Mouse (Mus musculus) intestine, embryonic 14.5 days (tissue): ENCODE data around the gene Babam1. TPM values are rescaled to one million over a fixed set of nuclear protein-coding genes. Genes with fewer than 3 reads are reported as not detected.

ENCODE experiments used
- ATAC-seq: fragments of 200-750 bp; cut with Nextera tagmentation; replicated peaks from 2 replicates; pipeline ENCODE4 v1.8.0; 2017; ENCODE audit warnings: low read depth, moderate number of reproducible peaks, moderate TSS enrichment, moderate library complexity; ENCODE audit not compliant: low FRiP score, low TSS enrichment
- DNase-seq: peaks from one replicate; pipeline ENCODE4 v3.0.0-alpha.2; 2018; ENCODE audit warnings: low spot score
- H3K27ac ChIP-seq: fragments of 300-500 bp; sonication (generic); 2 replicates; pipeline ENCODE4 v1.5.1; 2014; ENCODE audit warnings: low read depth, mild to moderate bottlenecking, control low read depth
- H3K27me3 ChIP-seq: fragments of 300-500 bp; sonication (generic); replicated peaks from 2 replicates; pipeline ENCODE4 v1.6.1; 2014; ENCODE audit warnings: low read length, control low read depth; ENCODE audit not compliant: control insufficient read depth, insufficient read depth
- H3K36me3 ChIP-seq: fragments of 300-500 bp; sonication (generic); 2 replicates; pipeline ENCODE4 v1.6.1; 2014; ENCODE audit warnings: low read length, control low read depth; ENCODE audit not compliant: control insufficient read depth, insufficient read depth
- H3K4me1 ChIP-seq: fragments of 300-500 bp; sonication (generic); replicated peaks from 2 replicates; pipeline ENCODE4 v1.6.1; 2014; ENCODE audit warnings: low read length, control low read depth, mixed read lengths; ENCODE audit not compliant: control insufficient read depth, insufficient read depth
- H3K4me2 ChIP-seq: fragments of 300-500 bp; sonication (generic); 2 replicates; pipeline ENCODE4 v1.6.1; 2014; ENCODE audit warnings: low read length
- H3K4me3 ChIP-seq: fragments of 300-500 bp; sonication (generic); 2 replicates; pipeline ENCODE4 v1.5.1; 2014; ENCODE audit warnings: low read depth, low read length, control low read depth, mixed read lengths
- H3K9ac ChIP-seq: fragments of 300-500 bp; sonication (generic); 2 replicates; pipeline ENCODE4 v1.6.1; 2014; ENCODE audit warnings: mild to moderate bottlenecking, low read length
- H3K9me3 ChIP-seq: fragments of 300-500 bp; sonication (generic); 2 replicates; pipeline ENCODE4 v1.6.1; 2016; ENCODE audit warnings: low read length, control low read depth; ENCODE audit not compliant: control insufficient read depth
- WGBS: fragments of 180-500 bp; shearing (Covaris S2); extraction: QIAGEN DNeasy Blood & Tissue Kit; methylation state at CpG from one replicate; pipeline ENCODE4 v1.1.7; 2014; 5-methylcytosine and 5-hydroxymethylcytosine counted together
- polyA plus RNA-seq: library from polyadenylated mRNA; unstranded; fragments of >200 nt; fragmentation: Nextera tagmentation; extraction: Ambion mirVana; gene quantifications from 2 replicates; pipeline ENCODE4 v1.2.1, GENCODE M21; 2014

Babam1 gene
- 95.1 and 99.9 TPM in 2 replicates for polyA plus RNA-seq

DNA sequence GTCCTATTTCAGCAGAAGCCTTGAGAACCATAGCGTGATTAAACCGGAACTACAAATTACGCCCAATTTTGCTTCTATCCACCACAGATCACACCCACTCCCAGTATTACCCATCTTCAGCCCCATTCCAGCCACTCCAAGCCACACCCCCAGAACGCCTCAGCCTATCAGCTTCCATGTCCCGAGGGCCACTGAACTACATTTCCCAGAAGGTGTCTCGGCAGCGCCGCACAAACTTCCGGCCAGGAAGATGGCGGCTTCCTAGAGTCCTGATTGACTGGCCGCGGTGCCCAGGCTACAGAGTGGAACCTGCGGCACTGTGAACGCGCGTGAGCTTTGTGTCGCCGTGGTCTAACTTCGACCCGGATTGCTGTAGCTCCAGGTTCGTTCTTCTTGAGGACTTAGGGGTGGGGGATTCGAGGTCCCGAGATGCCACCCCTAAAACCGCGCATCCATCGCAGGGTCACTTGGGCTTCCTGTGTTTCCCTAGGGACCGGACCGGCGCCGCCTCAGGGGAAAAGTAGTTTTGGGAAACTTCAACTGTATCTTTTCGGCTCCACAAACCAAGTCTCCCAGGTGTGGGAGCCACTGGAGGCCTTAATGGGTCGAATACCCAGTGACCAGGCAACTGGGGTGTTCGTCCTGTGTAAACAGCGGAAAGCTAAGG is at the start of gene Babam1:
Gene Babam1, plus strand, starts transcription at position 223 of the 667 bp plus-strand sequence.
- Histone ChIP-seq H3K36me3 (peaks cover 19% of the 10 kb centered on the region), H3K27ac (peak within 1 kb of the TSS; percentile 59), H3K4me2 (peak within 1 kb of the TSS; percentile 90), H3K4me3 (peak within 1 kb of the TSS; percentile 66), H3K9ac (peak within 1 kb of the TSS; percentile 58), H3K9me3 (no peaks in the 10 kb centered on the region), H3K27me3 (no peaks in the 10 kb centered on the region), H3K4me1 (peaks cover 11% of the 10 kb centered on the region)
- WGBS = 1% methylated on average over 34 of the region's 34 CpGs
- ATAC-seq = peak; percentile 97
- peak; percentile 87 for DNase-seq

DNA sequence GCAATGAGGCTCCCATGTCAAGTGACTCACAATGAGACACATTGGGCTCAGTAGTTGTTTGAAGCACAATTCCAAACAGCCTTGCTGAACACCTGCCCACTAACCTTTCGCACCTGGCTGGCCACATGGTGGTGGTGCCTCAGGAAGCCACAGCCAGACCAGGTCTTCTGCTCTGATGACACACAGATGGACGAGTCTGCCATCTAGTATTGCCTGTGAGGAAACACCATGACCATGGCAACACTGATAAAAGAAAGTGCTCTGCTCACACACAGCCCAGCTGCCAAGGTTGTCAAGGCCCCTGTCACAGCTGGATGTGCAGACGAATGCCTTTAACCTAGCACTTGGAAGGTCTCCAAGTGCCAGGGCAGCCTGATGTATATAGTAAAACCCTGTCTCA is 45.5 kb upstream of the Babam1 start:
- WGBS = 71% methylated on average over 3 of the region's 3 CpGs
- Histone ChIP-seq H3K9me3 (no peaks in the 10 kb centered on the region), H3K4me1 (no peaks in the 10 kb centered on the region), H3K4me3 (no peak overlapping the region), H3K4me2 (no peak overlapping the region), H3K27ac (no peak overlapping the region), H3K36me3 (peaks cover 87% of the 10 kb centered on the region), H3K9ac (no peak overlapping the region), H3K27me3 (no peaks in the 10 kb centered on the region)
- no peak for ATAC-seq
- no peak for DNase-seq

DNA sequence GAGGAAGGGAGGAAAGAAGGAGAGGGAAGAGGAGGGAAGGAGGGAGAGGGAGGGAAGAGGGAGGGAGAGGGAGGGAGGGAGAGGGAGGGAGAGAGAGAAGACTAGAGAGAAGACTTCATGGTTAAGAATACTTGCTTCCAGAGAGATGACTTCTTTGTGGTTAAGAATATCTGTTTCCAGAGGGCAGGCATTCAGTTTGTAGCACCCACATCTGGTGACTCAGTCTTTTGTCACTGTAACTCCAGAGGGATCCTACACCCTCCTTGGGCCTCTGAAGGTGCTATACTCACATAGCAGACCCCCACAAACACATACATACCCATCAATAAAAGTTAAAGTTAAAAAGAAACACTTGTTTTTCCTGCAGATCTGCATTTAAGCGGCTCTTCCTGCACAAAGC is 45.1 kb upstream of the Babam1 start:
- Histone ChIP-seq H3K4me1 (no peaks in the 10 kb centered on the region), H3K4me3 (no peak overlapping the region), H3K9ac (no peak overlapping the region), H3K9me3 (no peaks in the 10 kb centered on the region), H3K27ac (no peak overlapping the region), H3K27me3 (no peaks in the 10 kb centered on the region), H3K36me3 (peaks cover 87% of the 10 kb centered on the region), H3K4me2 (no peak overlapping the region)
- ATAC-seq (no peak), DNase-seq (no peak)
- 92% methylated on average over 1 of the region's 1 CpGs for WGBS

DNA sequence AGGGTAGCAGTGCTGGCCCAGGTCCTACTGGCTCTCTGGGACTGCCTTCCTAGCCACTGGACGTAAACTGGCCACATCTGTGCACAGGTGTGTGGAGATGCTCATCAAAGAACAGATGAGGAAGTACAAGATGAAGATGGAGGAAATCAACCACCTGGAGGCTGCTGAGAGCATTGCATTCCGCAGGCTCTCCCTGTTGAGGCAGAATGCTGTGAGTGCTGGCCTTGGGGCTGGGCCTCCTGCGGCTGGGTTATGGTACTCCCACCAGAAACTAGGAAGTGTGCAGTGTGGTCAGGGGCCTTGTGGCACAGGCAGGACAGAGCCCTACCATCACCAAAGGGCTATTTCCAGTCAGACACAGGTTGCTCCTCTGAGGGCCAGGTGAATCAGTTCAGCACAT is 38.6 kb upstream of the Babam1 start:
- ATAC-seq (no peak), DNase-seq (no peak)
- Histone ChIP-seq H3K36me3 (peaks cover 80% of the 10 kb centered on the region), H3K27ac (no peak overlapping the region), H3K4me3 (no peak overlapping the region), H3K4me1 (no peaks in the 10 kb centered on the region), H3K9me3 (no peaks in the 10 kb centered on the region), H3K9ac (no peak overlapping the region), H3K4me2 (no peak overlapping the region), H3K27me3 (no peaks in the 10 kb centered on the region)
- 80% methylated on average over 3 of the region's 3 CpGs for WGBS

DNA sequence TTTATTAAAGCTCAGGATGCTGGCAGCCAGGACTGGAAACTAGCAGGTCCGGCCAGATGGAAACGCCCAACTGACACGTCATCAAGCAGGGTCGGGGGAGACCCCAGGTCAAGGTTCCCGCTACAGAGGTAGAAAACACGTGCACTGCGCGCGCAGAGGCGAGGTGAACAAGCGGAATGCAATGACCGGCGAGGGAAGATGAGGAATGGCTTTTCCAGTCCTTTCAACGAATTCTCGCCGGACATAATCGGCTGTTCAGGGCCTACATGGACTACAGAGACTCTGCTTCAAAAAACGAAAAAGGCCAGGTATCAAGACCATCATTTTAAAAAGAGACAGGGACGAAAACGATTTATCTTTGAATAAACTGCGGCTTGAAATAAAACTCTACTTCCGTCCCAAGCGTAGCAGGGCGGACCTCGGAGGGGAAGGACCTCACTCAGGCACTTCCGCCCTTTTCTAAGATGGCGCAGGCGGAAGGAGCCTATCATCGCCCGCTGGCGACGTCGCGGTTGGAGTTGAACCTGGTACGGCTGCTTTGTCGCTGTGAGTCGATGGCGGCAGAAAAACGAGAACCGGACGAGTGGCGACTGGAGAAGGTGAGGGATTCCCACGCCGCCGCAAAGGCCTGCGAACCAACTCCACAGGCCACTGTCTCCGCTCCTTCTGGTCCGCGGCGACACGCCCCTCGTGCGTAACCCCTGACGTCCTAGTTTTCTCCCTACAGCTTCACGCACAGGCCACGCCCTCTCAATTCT is 29.7 kb upstream of the Babam1 start, which contains the start of gene Use1:
Gene Use1, plus strand, starts transcription at position 78 of the 758 bp plus-strand sequence.
- Histone ChIP-seq H3K9ac (peak within 1 kb of the TSS; percentile 64), H3K36me3 (peaks cover 11% of the 10 kb centered on the region; the same call in 1 of the 2 replicates), H3K4me3 (peak within 1 kb of the TSS; percentile 66), H3K9me3 (no peaks in the 10 kb centered on the region), H3K4me2 (peak within 1 kb of the TSS; percentile 71), H3K27ac (peak within 1 kb of the TSS; percentile 88), H3K27me3 (no peaks in the 10 kb centered on the region), H3K4me1 (peaks cover 11% of the 10 kb centered on the region)
- WGBS = under 1% methylated on average over 56 of the region's 56 CpGs
- peak; percentile 96 for DNase-seq
- peak; percentile 74 for ATAC-seq

DNA sequence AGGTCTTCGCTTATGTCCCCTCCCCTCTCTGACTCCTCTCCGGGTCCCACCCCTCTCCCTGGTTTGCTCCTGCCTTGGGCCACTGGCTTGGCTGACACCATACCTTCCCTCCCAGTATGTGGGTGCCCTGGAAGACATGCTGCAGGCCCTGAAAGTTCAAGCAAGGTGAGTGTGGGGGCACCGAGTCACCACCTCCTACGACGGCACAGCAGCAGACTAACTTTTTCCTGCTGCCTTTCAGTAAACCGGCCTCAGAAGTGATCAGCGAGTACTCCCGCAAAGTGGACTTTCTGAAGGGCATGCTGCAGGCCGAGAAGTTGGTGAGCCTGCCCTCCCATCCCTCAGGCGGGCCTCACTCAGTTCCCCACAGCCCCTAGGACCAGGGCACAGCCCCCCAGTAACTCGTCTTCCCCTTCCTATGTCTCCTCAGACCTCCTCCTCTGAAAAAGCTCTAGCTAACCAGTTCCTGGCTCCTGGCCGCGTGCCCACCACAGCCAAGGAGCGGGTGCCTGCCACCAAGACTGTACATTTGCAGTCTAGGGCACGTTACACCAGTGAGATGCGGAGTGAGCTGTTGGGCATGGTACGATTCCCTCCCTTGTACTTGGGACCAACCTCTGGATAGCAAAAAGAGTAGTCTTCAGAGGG is 29.0 kb upstream of the Babam1 start:
- Histone ChIP-seq H3K4me1 (peaks cover 11% of the 10 kb centered on the region), H3K9ac (peak overlapping the region; percentile 64), H3K27me3 (no peaks in the 10 kb centered on the region), H3K27ac (peak overlapping the region; percentile 88), H3K4me3 (peak overlapping the region; percentile 66), H3K9me3 (no peaks in the 10 kb centered on the region), H3K36me3 (peaks cover 12% of the 10 kb centered on the region; the same call in 1 of the 2 replicates), H3K4me2 (peak overlapping the region; percentile 71)
- WGBS = 41% methylated on average over 17 of the region's 17 CpGs
- DNase-seq (no peak), ATAC-seq (no peak; the same call in 1 of the 2 replicates)

DNA sequence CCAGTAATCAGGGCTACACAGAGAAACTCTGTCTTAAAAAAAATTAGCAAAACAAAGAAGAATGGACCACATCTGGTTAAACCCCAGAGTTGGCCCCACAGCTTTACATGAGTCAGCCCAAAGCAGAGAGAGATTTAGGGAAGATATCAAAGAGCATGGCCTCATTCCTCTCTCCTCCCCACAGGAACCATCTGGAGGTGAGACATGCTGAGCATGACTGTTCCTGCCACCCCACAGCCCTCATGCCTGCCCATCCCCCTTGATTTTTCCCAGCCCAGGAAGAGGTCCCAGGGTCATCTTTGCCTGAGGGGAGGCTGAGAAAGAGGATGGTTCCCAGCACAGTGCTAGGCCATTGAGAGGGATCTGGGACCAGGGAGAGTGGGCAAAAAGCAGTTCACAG is 28.3 kb upstream of the Babam1 start:
- 0 out of 2 replicates have a peak overlapping the region, but pooled peaks have one; percentile 88 for H3K27ac ChIP-seq
- H3K4me3 ChIP-seq = 0 out of 2 replicates have a peak overlapping the region, but pooled peaks have one; percentile 66
- peak overlapping the region; percentile 71 for H3K4me2 ChIP-seq

DNA sequence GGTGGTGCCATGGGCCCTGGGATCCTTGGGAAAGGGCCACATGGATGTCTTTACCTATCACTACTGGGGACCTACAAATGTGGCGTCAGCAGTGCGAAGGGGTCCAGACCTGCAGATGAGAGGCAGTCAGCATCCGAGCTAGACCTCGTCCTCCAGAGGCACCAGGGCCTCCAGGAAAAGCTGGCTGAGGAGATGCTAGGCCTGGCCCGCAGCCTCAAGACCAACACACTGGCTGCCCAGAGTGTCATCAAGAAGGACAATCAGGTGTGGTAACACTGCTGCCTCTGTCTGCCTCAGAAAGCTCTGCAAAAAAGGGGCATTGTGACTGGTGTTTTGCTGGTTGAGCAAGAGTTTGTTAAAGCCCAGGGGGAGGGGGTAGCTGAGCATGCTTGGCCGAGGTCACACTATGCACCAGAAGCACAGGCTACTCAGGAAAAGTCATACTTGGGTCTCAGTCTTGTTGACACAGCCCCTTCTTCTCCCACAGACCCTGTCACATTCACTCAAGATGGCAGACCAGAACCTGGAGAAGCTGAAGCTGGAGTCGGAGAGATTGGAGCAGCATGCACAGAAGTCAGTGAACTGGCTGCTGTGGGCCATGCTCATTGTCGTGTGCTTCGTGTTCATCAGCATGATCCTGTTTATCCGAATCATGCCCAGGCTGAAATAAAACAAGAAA is 27.5 kb upstream of the Babam1 start:
- H3K4me3 ChIP-seq = no peak overlapping the region
- H3K9ac ChIP-seq = no peak overlapping the region
- no peak for ATAC-seq
- H3K27ac ChIP-seq = no peak overlapping the region
- no peaks in the 10 kb centered on the region for H3K27me3 ChIP-seq
- 92% methylated on average over 10 of the region's 10 CpGs for WGBS
- H3K4me1 ChIP-seq = peaks cover 11% of the 10 kb centered on the region
- DNase-seq = no peak
- H3K36me3 ChIP-seq = peaks cover 27% of the 10 kb centered on the region
- no peak overlapping the region for H3K4me2 ChIP-seq
- H3K9me3 ChIP-seq = no peaks in the 10 kb centered on the region

More for the DNA sequence above, 28.3 kb upstream of the Babam1 start:
- ATAC-seq (no peak), DNase-seq (no peak)
- H3K27me3 ChIP-seq = no peaks in the 10 kb centered on the region
- H3K9ac ChIP-seq = no peak overlapping the region; the same call in 1 of the 2 replicates
- H3K9me3 ChIP-seq = no peaks in the 10 kb centered on the region
- peaks cover 11% of the 10 kb centered on the region for H3K4me1 ChIP-seq
- H3K36me3 ChIP-seq = peaks cover 19% of the 10 kb centered on the region; the same call in 1 of the 2 replicates
